Mouse (Mus musculus): Measurements from ENCODE around the gene Ofcc1. TPM values are rescaled to one million over a fixed set of nuclear protein-coding genes. Genes with fewer than 3 reads are reported as not detected.

The Ofcc1 gene
- polyA plus RNA-seq, 1 experiment from 2014 or later, result not detected

DNA sequence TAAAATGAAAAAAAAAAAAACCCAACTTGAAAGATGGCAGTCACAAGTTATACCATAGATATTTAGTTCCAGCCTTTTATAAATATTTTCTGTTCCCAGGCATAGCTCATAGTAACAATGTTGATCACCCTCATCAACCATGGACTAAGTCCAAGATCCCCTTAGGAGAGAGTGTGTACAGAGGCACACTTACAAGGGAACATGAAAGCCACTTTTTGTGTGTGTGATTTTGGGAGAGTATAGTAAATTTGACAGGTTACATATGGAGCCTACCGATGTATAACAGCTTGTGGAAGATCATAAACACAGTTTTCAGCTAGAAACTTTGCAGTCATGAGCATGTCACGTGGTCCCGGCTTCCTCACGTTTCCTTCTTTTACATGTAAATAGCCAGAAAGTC, 189.5 kb downstream of the Ofcc1 start:
- Histone ChIP-seq H3K36me3 (ENCODE audit: control insufficient read depth, insufficient read depth, low read length) (no peaks in the 10 kb centered on the region), H3K9ac (ENCODE audit: low read depth, low read length) (no peak overlapping the region), H3K9me3 (ENCODE audit: control insufficient read depth, low read length) (no peaks in the 10 kb centered on the region), H3K4me3 (ENCODE audit: low read depth, low read length) (no peak overlapping the region), H3K27me3 (ENCODE audit: control insufficient read depth, insufficient read depth, low read length) (no peaks in the 10 kb centered on the region), H3K4me2 (replicated peaks; ENCODE audit: low read depth, low read length) (no peak overlapping the region), H3K27ac (ENCODE audit: low read depth, low read length) (no peak overlapping the region), H3K4me1 (replicated peaks; ENCODE audit: control insufficient read depth, insufficient read depth, low read length) (no peaks in the 10 kb centered on the region)
- no peak for DNase-seq (ENCODE audit: low spot score)
- 93% methylated on average over 4 of the region's 4 CpGs for WGBS
- ATAC-seq (ENCODE audit: low FRiP score), result no peak

DNA sequence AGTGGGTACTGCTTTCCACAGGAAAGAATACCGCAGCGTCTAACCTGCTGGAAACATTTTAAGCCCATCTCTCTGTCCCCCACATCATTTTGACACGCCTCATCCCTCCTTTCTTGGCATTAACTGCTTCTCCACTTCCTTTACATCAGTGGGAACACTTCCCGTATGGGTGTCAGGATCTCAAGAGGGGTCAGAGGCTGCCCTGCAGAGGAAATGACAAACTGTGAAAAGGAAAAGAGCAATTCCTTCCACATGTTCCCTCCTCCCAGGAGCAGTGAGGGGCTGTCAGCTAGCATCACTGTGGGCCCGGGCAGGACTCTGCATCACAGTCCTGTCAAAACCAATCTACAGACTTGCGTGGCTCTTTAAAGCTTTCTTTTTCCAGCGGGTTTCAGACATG, 193.4 kb downstream of the Ofcc1 start:
- Histone ChIP-seq H3K27ac (ENCODE audit: low read depth, low read length) (no peak overlapping the region), H3K4me3 (ENCODE audit: low read depth, low read length) (no peak overlapping the region), H3K36me3 (ENCODE audit: control insufficient read depth, insufficient read depth, low read length) (no peaks in the 10 kb centered on the region), H3K27me3 (ENCODE audit: control insufficient read depth, insufficient read depth, low read length) (no peaks in the 10 kb centered on the region), H3K4me2 (replicated peaks; ENCODE audit: low read depth, low read length) (no peak overlapping the region), H3K4me1 (replicated peaks; ENCODE audit: control insufficient read depth, insufficient read depth, low read length) (no peaks in the 10 kb centered on the region), H3K9ac (ENCODE audit: low read depth, low read length) (no peak overlapping the region), H3K9me3 (ENCODE audit: control insufficient read depth, low read length) (no peaks in the 10 kb centered on the region)
- DNase-seq (ENCODE audit: low spot score) (peak; percentile 11), ATAC-seq (ENCODE audit: low FRiP score) (no peak)
- 55% methylated on average over 7 of the region's 7 CpGs for WGBS

DNA sequence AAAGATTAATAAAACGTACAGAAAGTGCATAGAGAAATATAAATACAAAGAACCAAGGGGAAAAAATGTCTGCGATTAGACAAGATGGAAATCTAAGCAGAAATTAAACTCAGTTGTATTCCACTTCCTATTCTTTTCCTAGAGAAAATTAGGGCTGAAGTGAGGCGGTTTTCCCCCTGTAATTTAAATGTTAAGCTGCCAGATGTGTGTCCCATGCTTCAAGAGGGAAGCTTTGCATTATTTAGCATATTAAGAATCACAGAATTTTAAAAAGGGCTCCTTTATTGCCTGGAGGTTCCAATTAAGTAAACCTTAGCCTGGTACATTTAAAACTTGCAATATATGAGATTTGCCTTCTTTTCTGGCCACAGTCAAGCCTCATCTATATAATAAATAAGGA, 205.8 kb downstream of the Ofcc1 start:
- whole genome bisulfite sequencing, result 77% methylated on average over 3 of the region's 3 CpGs
- DNase-seq (ENCODE audit: low spot score) (no peak), ATAC-seq (ENCODE audit: low FRiP score) (no peak)
- no peaks in the 10 kb centered on the region for H3K4me1 ChIP-seq (replicated peaks; ENCODE audit: control insufficient read depth, insufficient read depth, low read length)
- no peaks in the 10 kb centered on the region for H3K27me3 ChIP-seq (ENCODE audit: control insufficient read depth, insufficient read depth, low read length)
- no peak overlapping the region for H3K4me2 ChIP-seq (replicated peaks; ENCODE audit: low read depth, low read length)
- no peak overlapping the region for H3K27ac ChIP-seq (ENCODE audit: low read depth, low read length)
- H3K4me3 ChIP-seq (ENCODE audit: low read depth, low read length), result no peak overlapping the region
- H3K36me3 ChIP-seq (ENCODE audit: control insufficient read depth, insufficient read depth, low read length), result no peaks in the 10 kb centered on the region
- H3K9me3 ChIP-seq (ENCODE audit: control insufficient read depth, low read length), result no peaks in the 10 kb centered on the region
- H3K9ac ChIP-seq (ENCODE audit: low read depth, low read length), result no peak overlapping the region

DNA sequence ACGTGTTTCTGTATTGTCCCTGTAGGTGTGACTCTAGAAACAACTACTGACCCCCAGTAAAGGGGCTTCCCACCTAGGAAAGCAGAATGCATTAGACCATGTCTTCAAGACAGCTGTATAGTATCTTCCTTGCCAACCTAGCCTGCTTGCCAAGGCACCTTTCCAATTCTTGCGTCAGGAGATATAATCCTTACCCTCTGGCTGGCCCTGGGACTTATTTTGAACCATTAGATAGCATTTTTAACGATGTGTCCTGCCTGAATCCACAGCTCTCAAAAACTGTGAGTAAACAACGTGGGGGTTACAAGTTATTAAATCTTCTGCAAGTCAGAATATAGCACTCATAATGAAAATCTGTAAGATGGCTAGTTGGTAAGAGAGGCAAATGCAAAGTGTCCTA, 221.3 kb downstream of the Ofcc1 start:
- H3K9ac ChIP-seq (ENCODE audit: low read depth, low read length), result no peak overlapping the region
- H3K36me3 ChIP-seq (ENCODE audit: control insufficient read depth, insufficient read depth, low read length), result no peaks in the 10 kb centered on the region
- no peak overlapping the region for H3K4me2 ChIP-seq (replicated peaks; ENCODE audit: low read depth, low read length)
- H3K4me1 ChIP-seq (replicated peaks; ENCODE audit: control insufficient read depth, insufficient read depth, low read length), result no peaks in the 10 kb centered on the region
- DNase-seq (ENCODE audit: low spot score) (no peak), ATAC-seq (ENCODE audit: low FRiP score) (no peak)
- H3K27ac ChIP-seq (ENCODE audit: low read depth, low read length), result no peak overlapping the region
- no peaks in the 10 kb centered on the region for H3K27me3 ChIP-seq (ENCODE audit: control insufficient read depth, insufficient read depth, low read length)
- WGBS, result 89% methylated on average over 4 of the region's 4 CpGs
- no peaks in the 10 kb centered on the region for H3K9me3 ChIP-seq (ENCODE audit: control insufficient read depth, low read length)
- H3K4me3 ChIP-seq (ENCODE audit: low read depth, low read length), result no peak overlapping the region

DNA sequence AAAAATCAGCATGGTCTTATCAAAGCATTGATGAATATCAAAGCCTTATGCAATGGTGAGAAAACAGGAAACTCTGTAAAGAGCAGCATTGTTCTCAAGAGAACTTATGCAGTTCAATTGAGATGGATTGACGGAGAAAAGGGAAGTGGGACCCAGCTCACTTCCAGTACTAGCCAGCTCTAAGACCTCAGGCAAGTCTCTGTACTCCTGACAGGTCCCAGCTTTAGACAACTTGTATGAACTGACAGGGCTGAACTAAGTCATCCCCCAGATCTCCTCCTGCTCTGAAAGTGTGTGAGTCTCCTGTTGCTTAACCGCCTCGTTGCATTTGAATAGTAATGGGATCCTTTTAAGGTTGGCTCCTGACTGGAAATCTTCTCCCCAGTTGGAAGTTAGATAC, 225.2 kb downstream of the Ofcc1 start:
- DNase-seq (ENCODE audit: low spot score) (no peak), ATAC-seq (ENCODE audit: low FRiP score) (no peak)
- H3K27me3 ChIP-seq (ENCODE audit: control insufficient read depth, insufficient read depth, low read length), result no peaks in the 10 kb centered on the region
- H3K4me3 ChIP-seq (ENCODE audit: low read depth, low read length), result no peak overlapping the region
- no peak overlapping the region for H3K27ac ChIP-seq (ENCODE audit: low read depth, low read length)
- H3K4me1 ChIP-seq (replicated peaks; ENCODE audit: control insufficient read depth, insufficient read depth, low read length), result no peaks in the 10 kb centered on the region
- H3K4me2 ChIP-seq (replicated peaks; ENCODE audit: low read depth, low read length), result no peak overlapping the region
- no peak overlapping the region for H3K9ac ChIP-seq (ENCODE audit: low read depth, low read length)
- H3K36me3 ChIP-seq (ENCODE audit: control insufficient read depth, insufficient read depth, low read length), result no peaks in the 10 kb centered on the region
- no peaks in the 10 kb centered on the region for H3K9me3 ChIP-seq (ENCODE audit: control insufficient read depth, low read length)
- WGBS, result 33% methylated on average over 3 of the region's 3 CpGs

DNA sequence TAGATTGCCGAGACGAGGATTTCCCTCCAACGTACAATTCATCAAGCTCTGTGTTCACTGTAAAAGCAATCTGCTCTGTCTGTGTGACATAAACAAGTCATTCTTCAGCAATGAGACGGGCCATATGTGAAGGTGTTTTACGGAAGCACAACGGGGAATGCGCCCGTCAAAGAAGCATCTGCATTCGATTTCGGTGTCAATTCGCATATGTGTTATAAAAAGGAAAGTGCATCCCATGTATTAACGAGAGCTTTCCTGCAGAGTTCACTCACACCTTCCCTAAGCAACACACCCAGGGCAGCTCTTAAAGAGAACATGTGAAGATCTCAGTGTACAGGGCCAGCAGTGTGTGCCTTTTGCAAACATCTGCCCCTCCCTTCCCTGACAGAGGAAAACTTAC, 225.6 kb downstream of the Ofcc1 start:
- no peaks in the 10 kb centered on the region for H3K4me1 ChIP-seq (replicated peaks; ENCODE audit: control insufficient read depth, insufficient read depth, low read length)
- no peak overlapping the region for H3K27ac ChIP-seq (ENCODE audit: low read depth, low read length)
- no peak overlapping the region for H3K9ac ChIP-seq (ENCODE audit: low read depth, low read length)
- no peak overlapping the region for H3K4me3 ChIP-seq (ENCODE audit: low read depth, low read length)
- no peak for DNase-seq (ENCODE audit: low spot score)
- H3K4me2 ChIP-seq (replicated peaks; ENCODE audit: low read depth, low read length), result no peak overlapping the region
- no peak for ATAC-seq (ENCODE audit: low FRiP score)
- no peaks in the 10 kb centered on the region for H3K27me3 ChIP-seq (ENCODE audit: control insufficient read depth, insufficient read depth, low read length)
- H3K36me3 ChIP-seq (ENCODE audit: control insufficient read depth, insufficient read depth, low read length), result no peaks in the 10 kb centered on the region
- whole genome bisulfite sequencing, result 77% methylated on average over 12 of the region's 12 CpGs
- H3K9me3 ChIP-seq (ENCODE audit: control insufficient read depth, low read length), result no peaks in the 10 kb centered on the region

DNA sequence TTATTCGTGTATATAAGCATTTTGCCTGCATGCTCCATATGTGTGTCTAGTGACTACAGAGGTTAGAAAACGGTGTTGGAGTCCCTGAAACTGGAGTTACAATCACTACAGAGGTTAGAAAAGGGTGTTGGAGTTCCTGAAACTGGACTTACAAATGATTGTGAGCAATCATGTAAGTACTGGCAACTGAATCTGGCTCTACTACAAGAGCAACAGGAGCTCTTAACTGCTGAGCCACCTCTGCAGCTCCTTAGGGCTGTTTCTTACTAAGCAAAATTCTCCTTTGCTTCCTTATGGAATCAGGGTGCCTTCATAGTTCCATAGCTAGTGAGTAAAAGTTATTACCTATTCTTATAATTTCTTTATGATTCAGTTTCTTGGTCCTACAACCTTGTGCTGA, 237.4 kb downstream of the Ofcc1 start:
- Histone ChIP-seq H3K4me2 (replicated peaks; ENCODE audit: low read depth, low read length) (no peak overlapping the region), H3K4me1 (replicated peaks; ENCODE audit: control insufficient read depth, insufficient read depth, low read length) (no peaks in the 10 kb centered on the region), H3K27ac (ENCODE audit: low read depth, low read length) (no peak overlapping the region), H3K9ac (ENCODE audit: low read depth, low read length) (no peak overlapping the region), H3K9me3 (ENCODE audit: control insufficient read depth, low read length) (no peaks in the 10 kb centered on the region), H3K36me3 (ENCODE audit: control insufficient read depth, insufficient read depth, low read length) (no peaks in the 10 kb centered on the region), H3K4me3 (ENCODE audit: low read depth, low read length) (no peak overlapping the region), H3K27me3 (ENCODE audit: control insufficient read depth, insufficient read depth, low read length) (no peaks in the 10 kb centered on the region)
- 81% methylated on average over 2 of the region's 2 CpGs for WGBS
- no peak for ATAC-seq (ENCODE audit: low FRiP score)
- no peak for DNase-seq (ENCODE audit: low spot score)

DNA sequence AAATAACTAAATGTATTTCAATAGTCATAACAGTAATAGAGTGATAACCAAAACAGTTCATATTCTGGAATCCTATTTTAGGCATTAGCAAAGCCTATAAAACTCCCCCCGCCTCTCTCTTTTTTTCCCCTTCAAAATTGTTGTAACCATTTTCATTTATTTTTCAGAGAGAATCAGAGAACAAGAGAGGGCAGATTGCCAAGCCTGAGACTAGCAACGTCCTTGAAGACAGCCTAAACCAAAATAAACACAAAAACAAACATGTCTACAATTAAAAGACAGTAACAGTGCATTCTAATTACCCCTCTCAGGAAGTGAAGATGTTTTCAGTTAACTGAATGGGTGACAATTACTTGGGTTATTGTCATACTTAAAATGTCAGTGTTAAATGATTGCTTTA, 248.9 kb downstream of the Ofcc1 start:
- Histone ChIP-seq H3K9ac (ENCODE audit: low read depth, low read length) (no peak overlapping the region), H3K9me3 (ENCODE audit: control insufficient read depth, low read length) (no peaks in the 10 kb centered on the region), H3K36me3 (ENCODE audit: control insufficient read depth, insufficient read depth, low read length) (no peaks in the 10 kb centered on the region), H3K27me3 (ENCODE audit: control insufficient read depth, insufficient read depth, low read length) (no peaks in the 10 kb centered on the region), H3K4me3 (ENCODE audit: low read depth, low read length) (no peak overlapping the region), H3K4me1 (replicated peaks; ENCODE audit: control insufficient read depth, insufficient read depth, low read length) (no peaks in the 10 kb centered on the region), H3K4me2 (replicated peaks; ENCODE audit: low read depth, low read length) (no peak overlapping the region), H3K27ac (ENCODE audit: low read depth, low read length) (no peak overlapping the region)
- WGBS, result 66% methylated on average over 2 of the region's 2 CpGs
- ATAC-seq (ENCODE audit: low FRiP score) (no peak), DNase-seq (ENCODE audit: low spot score) (no peak)

DNA sequence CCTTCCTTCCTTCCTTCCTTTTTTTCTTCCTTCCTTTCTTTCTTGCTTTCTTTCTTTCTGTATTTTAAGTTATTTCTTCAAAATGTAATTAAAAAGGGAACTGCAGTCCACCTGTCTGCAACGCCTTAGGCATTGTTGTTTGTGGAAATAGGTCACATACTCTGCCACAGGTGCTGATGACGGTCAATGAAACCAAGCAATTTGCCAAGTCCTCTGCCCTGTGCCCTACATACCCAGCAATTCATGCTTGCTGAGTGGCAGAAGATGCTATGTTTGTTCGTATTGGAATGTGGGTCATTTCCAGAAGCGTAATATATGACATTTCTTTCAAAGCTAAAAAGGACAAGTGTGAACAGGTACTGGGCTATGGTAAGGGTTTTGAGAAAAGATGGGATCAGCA, 285.0 kb downstream of the Ofcc1 start:
- H3K27ac ChIP-seq (ENCODE audit: low read depth, low read length), result no peak overlapping the region
- H3K4me3 ChIP-seq (ENCODE audit: low read depth, low read length), result no peak overlapping the region
- no peak overlapping the region for H3K4me2 ChIP-seq (replicated peaks; ENCODE audit: low read depth, low read length)
- DNase-seq (ENCODE audit: low spot score) (no peak), ATAC-seq (ENCODE audit: low FRiP score) (no peak)
- H3K9me3 ChIP-seq (ENCODE audit: control insufficient read depth, low read length), result no peaks in the 10 kb centered on the region
- H3K4me1 ChIP-seq (replicated peaks; ENCODE audit: control insufficient read depth, insufficient read depth, low read length), result no peaks in the 10 kb centered on the region
- H3K9ac ChIP-seq (ENCODE audit: low read depth, low read length), result no peak overlapping the region
- 95% methylated on average over 4 of the region's 4 CpGs for WGBS
- no peaks in the 10 kb centered on the region for H3K27me3 ChIP-seq (ENCODE audit: control insufficient read depth, insufficient read depth, low read length)
- H3K36me3 ChIP-seq (ENCODE audit: control insufficient read depth, insufficient read depth, low read length), result no peaks in the 10 kb centered on the region
